In the genomic region with DNA sequence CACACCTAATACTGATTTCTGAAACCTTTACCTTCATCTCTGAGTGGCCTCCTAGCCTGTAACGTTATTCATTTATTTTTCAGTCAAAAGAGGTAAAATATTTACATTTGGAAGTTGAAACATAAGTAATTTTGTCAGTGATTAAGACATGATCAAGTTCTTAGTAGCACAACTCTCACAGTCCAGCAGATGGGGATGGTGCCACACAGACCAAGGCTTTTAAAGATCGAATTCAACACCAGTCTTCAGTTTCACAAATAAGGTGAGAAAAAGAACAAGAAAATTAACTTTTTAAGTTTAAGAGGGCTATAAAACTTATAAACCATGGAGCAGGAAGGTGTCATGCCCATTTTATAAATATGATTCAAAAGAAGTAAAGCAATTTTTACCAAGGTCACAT, we compare ENCODE assay signal across 8 mouse cellular contexts. TPM values are rescaled to one million over a fixed set of nuclear protein-coding genes. Genes with fewer than 3 reads are reported as not detected.
DNase-seq lines count a peak whose midpoint lies in the region; ATAC-seq and TF ChIP-seq lines count a peak whose summit lies in the region.
"Had no signal": no experiment of that assay in that cellular context is flagged by ENCODE, and none has a peak within 500 bp of the region (broad histone marks: within the 10 kb centered on the region; RNA-seq: fewer than 3 reads in every experiment).

No protein-coding gene starts in this region.

- peak; percentile 66 for DNase-seq in hindbrain, postnatal 0 days (ENCODE audit: low spot score)
- DNase-seq in right cerebral cortex, adult 2 months (ENCODE audit: low spot score in 2 of 2): peak; percentile 21 to 40
- DNase-seq in right cerebral cortex, postnatal 36 days (ENCODE audit: low spot score in 2 of 2): no peak
- DNase-seq in brain, embryonic 14.5 days (ENCODE audit: low read depth): peak; percentile 64
- DNase-seq in stomach, postnatal 0 days (ENCODE audit: low spot score): no peak
- DNase-seq in c-Kit-positive CD71-positive TER-119-positive erythroid progenitor cells, embryonic 14.5 days (ENCODE audit: low spot score): no peak

- no peak overlapping the region for H3K9ac ChIP-seq in hindbrain, postnatal 0 days (replicated peaks; ENCODE audit: low read length)
- H3K9ac ChIP-seq in hindbrain, embryonic 12.5 days: no peak overlapping the region
- no peak overlapping the region for H3K9ac ChIP-seq in stomach, postnatal 0 days (ENCODE audit: low read length)
- H3K9ac ChIP-seq: intestine, embryonic 15.5 days had no signal

- H3K27ac ChIP-seq in hindbrain, postnatal 0 days: no peak overlapping the region
- H3K27ac ChIP-seq in hindbrain, embryonic 12.5 days: no peak overlapping the region
- H3K27ac ChIP-seq in stomach, postnatal 0 days (replicated peaks): no peak overlapping the region
- H3K27ac ChIP-seq: intestine, embryonic 15.5 days had no signal

- 52% methylated on average over 2 of the region's 2 CpGs for WGBS in hindbrain, postnatal 0 days
- WGBS in hindbrain, embryonic 12.5 days: 52% methylated on average over 2 of the region's 2 CpGs
- 32% methylated on average over 2 of the region's 2 CpGs for WGBS in stomach, postnatal 0 days

- no peak for ATAC-seq in hindbrain, postnatal 0 days
- ATAC-seq in hindbrain, embryonic 12.5 days (ENCODE audit: low FRiP score): no peak
- no peak for ATAC-seq in stomach, postnatal 0 days (ENCODE audit: low FRiP score, low TSS enrichment)
- ATAC-seq: intestine, embryonic 15.5 days had no signal

- TF ChIP-seq EP300 in stomach, postnatal 0 days (optimal IDR thresholded peaks at IDR 0.05): no peak

- no peaks in the 10 kb centered on the region for H3K9me3 ChIP-seq in hindbrain, postnatal 0 days (ENCODE audit: low read length)
- H3K9me3 ChIP-seq in hindbrain, embryonic 12.5 days (replicated peaks): no peaks in the 10 kb centered on the region
- no peaks in the 10 kb centered on the region for H3K9me3 ChIP-seq in stomach, postnatal 0 days (ENCODE audit: control insufficient read depth, low read length)
- H3K9me3 ChIP-seq: intestine, embryonic 15.5 days had no signal

- TF ChIP-seq CTCF in hindbrain, postnatal 0 days (IDR thresholded peaks at IDR 0.05; ENCODE audit: low read depth): peak; percentile 68
- TF ChIP-seq CTCF in brain, embryonic 14.5 days (IDR thresholded peaks at IDR 0.05; ENCODE audit: borderline replicate concordance, extremely low read depth, insufficient read depth, insufficient read length): peak; percentile 51; the same call in 1 of the 2 replicates
- TF ChIP-seq CTCF in stomach, postnatal 0 days (IDR thresholded peaks at IDR 0.05; ENCODE audit: low read depth): peak; percentile 66

- no peak overlapping the region for H3K4me2 ChIP-seq in hindbrain, postnatal 0 days (ENCODE audit: low read depth, low read length)
- H3K4me2 ChIP-seq in hindbrain, embryonic 12.5 days (replicated peaks): no peak overlapping the region
- no peak overlapping the region for H3K4me2 ChIP-seq in stomach, postnatal 0 days (replicated peaks; ENCODE audit: low read depth)
- H3K4me2 ChIP-seq: intestine, embryonic 15.5 days had no signal

- no peaks in the 10 kb centered on the region for H3K4me1 ChIP-seq in hindbrain, postnatal 0 days (ENCODE audit: insufficient read depth, low read length)
- no peaks in the 10 kb centered on the region for H3K4me1 ChIP-seq in hindbrain, embryonic 12.5 days
- H3K4me1 ChIP-seq in stomach, postnatal 0 days (replicated peaks; ENCODE audit: control insufficient read depth, insufficient read depth): no peaks in the 10 kb centered on the region
- H3K4me1 ChIP-seq: intestine, embryonic 15.5 days had no signal

- H3K27me3 ChIP-seq in hindbrain, postnatal 0 days (ENCODE audit: insufficient read depth, low read length): no peaks in the 10 kb centered on the region
- H3K27me3 ChIP-seq in hindbrain, embryonic 12.5 days: no peaks in the 10 kb centered on the region
- no peaks in the 10 kb centered on the region for H3K27me3 ChIP-seq in stomach, postnatal 0 days (ENCODE audit: control insufficient read depth, insufficient read depth, low read length)
- H3K27me3 ChIP-seq: intestine, embryonic 15.5 days had no signal

- H3K36me3 ChIP-seq in hindbrain, postnatal 0 days (ENCODE audit: insufficient read depth, low read length): no peaks in the 10 kb centered on the region
- no peaks in the 10 kb centered on the region for H3K36me3 ChIP-seq in hindbrain, embryonic 12.5 days
- H3K36me3 ChIP-seq in stomach, postnatal 0 days (ENCODE audit: control insufficient read depth, insufficient read depth, low read length): no peaks in the 10 kb centered on the region
- H3K36me3 ChIP-seq: intestine, embryonic 15.5 days had no signal

- TF ChIP-seq POLR2A in brain, embryonic 14.5 days (IDR thresholded peaks at IDR 0.05; ENCODE audit: borderline replicate concordance, extremely low read depth, insufficient read depth, insufficient read length, poor library complexity, severe bottlenecking): no peak

- H3K4me3 ChIP-seq in hindbrain, postnatal 0 days (ENCODE audit: low read length): no peak overlapping the region
- H3K4me3 ChIP-seq in hindbrain, embryonic 12.5 days: no peak overlapping the region
- no peak overlapping the region for H3K4me3 ChIP-seq in stomach, postnatal 0 days (ENCODE audit: low read depth, low read length)
- H3K4me3 ChIP-seq: intestine, embryonic 15.5 days had no signal

RNA-seq across cellular contexts. Expression of a gene that starts 53.9 kb away (rescaled TPM):
- total RNA-seq in hindbrain, postnatal 0 days (2014; rRNA removed): 433 and 475 TPM in 2 replicates
- 759 and 765 TPM in 2 replicates for polyA plus RNA-seq in hindbrain, postnatal 0 days (2015; fragmentation: Nextera tagmentation; extraction: Ambion mirVana)
- 779 and 914 TPM in 2 replicates for polyA plus RNA-seq in hindbrain, embryonic 12.5 days (2016; fragmentation: Nextera tagmentation; extraction: Ambion mirVana)
- 1,437 and 1,564 TPM in 2 replicates for polyA plus RNA-seq in brain, embryonic 14.5 days (2012; rRNA removed)
- 1,024 and 1,034 TPM in 2 replicates for polyA plus RNA-seq in stomach, postnatal 0 days (2015; fragmentation: Nextera tagmentation; extraction: Ambion mirVana)

RNA-seq across cellular contexts. Expression of a gene that starts 56.3 kb away (rescaled TPM):
- 8.7 and 16.3 TPM in 2 replicates for total RNA-seq in hindbrain, postnatal 0 days (2014; rRNA removed)
- 7.7 and 10.3 TPM in 2 replicates for polyA plus RNA-seq in hindbrain, postnatal 0 days (2015; fragmentation: Nextera tagmentation; extraction: Ambion mirVana)
- polyA plus RNA-seq in hindbrain, embryonic 12.5 days (2016; fragmentation: Nextera tagmentation; extraction: Ambion mirVana): 2.5 and 2.9 TPM in 2 replicates
- 4.4 and 6.5 TPM in 2 replicates for polyA plus RNA-seq in brain, embryonic 14.5 days (2012; rRNA removed)
- polyA plus RNA-seq in stomach, postnatal 0 days (2015; fragmentation: Nextera tagmentation; extraction: Ambion mirVana): 0.94 and 1.2 TPM in 2 replicates

Comparison
In these comparisons a context has a peak if more than half of its experiments do, and no peak if none do; other contexts are left out.
1. DNase-seq: peak in hindbrain, postnatal 0 days (single experiment), right cerebral cortex, adult 2 months (2 of 2) and brain, embryonic 14.5 days (single experiment); none in right cerebral cortex, postnatal 36 days (0 of 2), stomach, postnatal 0 days (single experiment) and c-Kit-positive CD71-positive TER-119-positive erythroid progenitor cells, embryonic 14.5 days (single experiment).
2. Peak in every context shown above with its lines, with median percentiles within 50 percentile points of each other: CTCF ChIP-seq.